Mouse (Mus musculus): ENCODE measurements around the gene Magi2.

DNA sequence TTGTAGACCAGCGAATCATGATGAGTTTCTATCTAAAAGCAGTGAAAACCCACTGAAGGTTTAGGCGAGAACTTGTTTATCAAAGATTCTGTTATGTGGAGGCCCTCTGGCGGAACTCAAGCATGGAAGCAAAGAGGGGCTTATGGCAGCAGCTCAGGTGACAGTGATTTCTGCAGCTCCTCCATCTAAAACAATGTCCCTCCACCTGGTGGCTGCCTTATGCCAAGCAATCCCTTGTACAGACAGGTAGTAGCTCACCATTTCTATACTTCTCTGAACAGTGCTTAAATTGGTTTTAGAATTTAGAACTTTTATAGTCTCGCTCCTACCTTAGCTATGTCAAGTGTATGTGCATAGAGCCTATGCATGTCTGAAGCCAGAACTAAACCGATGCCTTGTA, 1472.3 kb downstream of the Magi2 start:
- TF ChIP-seq CTCF (IDR thresholded peaks at IDR 0.05) (no peak), EP300 (IDR thresholded peaks at IDR 0.05) (no peak)

Data from lung, postnatal 0 days (tissue).